Mouse (Mus musculus) limb, embryonic 10.5 days (tissue): ENCODE measurements around the gene Cd2bp2. TPM values are rescaled to one million over a fixed set of nuclear protein-coding genes. Genes with fewer than 3 reads are reported as not detected.
A peak's percentile ranks its signal among the peaks of the same experiment; 100 is the strongest.
"Not testable (repeated sequence)": the region's sequence is repeated elsewhere in the genome, so short reads cannot be mapped to it uniquely, and the experiment has no call there.

ENCODE experiments used
- DNase-seq: peaks from one replicate; pipeline ENCODE4 v3.0.0-alpha.2; 2017; ENCODE audit warnings: low spot score
- H3K27ac ChIP-seq: fragments of 300-500 bp; sonication (generic); 2 replicates; pipeline ENCODE4 v1.5.1; 2016; ENCODE audit warnings: mild to moderate bottlenecking
- H3K27me3 ChIP-seq: fragments of 300-500 bp; sonication (generic); 2 replicates; pipeline ENCODE4 v1.6.1; 2016; ENCODE audit warnings: low read depth, mild to moderate bottlenecking; ENCODE audit not compliant: poor library complexity, severe bottlenecking
- H3K36me3 ChIP-seq: fragments of 300-500 bp; sonication (generic); 2 replicates; pipeline ENCODE4 v1.6.1; 2016; ENCODE audit warnings: mild to moderate bottlenecking, moderate library complexity
- H3K4me1 ChIP-seq: fragments of 300-500 bp; sonication (generic); 2 replicates; pipeline ENCODE4 v1.6.1; 2016
- H3K4me3 ChIP-seq: fragments of 300-500 bp; sonication (generic); 2 replicates; pipeline ENCODE4 v1.5.1; 2016; ENCODE audit warnings: mild to moderate bottlenecking, moderate library complexity
- H3K9me3 ChIP-seq: fragments of 300-500 bp; sonication (generic); replicated peaks from 2 replicates; pipeline ENCODE4 v1.6.1; 2016; ENCODE audit warnings: mild to moderate bottlenecking
- WGBS: fragments of 180-500 bp; shearing (Covaris S2); methylation state at CpG from one replicate; pipeline ENCODE4 v1.1.7; 2016; 5-methylcytosine and 5-hydroxymethylcytosine counted together
- polyA plus RNA-seq: library from polyadenylated mRNA; unstranded; fragments of >200 nt; fragmentation: Nextera tagmentation; extraction: Ambion mirVana; gene quantifications from 2 replicates; pipeline ENCODE4 v1.2.1, GENCODE M21; 2016

Cd2bp2 gene
- polyA plus RNA-seq, 1 experiment from 2014 or later: 94.0 TPM

- Histone ChIP-seq H3K27me3 (no peaks in the 10 kb centered on the region), H3K9me3 (no peaks in the 10 kb centered on the region), H3K36me3 (peaks cover 86% of the 10 kb centered on the region), H3K4me1 (peaks cover 24% of the 10 kb centered on the region), H3K27ac (peak overlapping the region; percentile 94), H3K4me3 (peak overlapping the region; percentile 75)
- no peak for DNase-seq
- 57% methylated on average over 11 of the region's 11 CpGs for WGBS
Observed at GRCm38 (mm10) chr7:127196484-127196883, 634 bp upstream of the Cd2bp2 start.

GRCm38 (mm10) chr7:127194633-127195029, 1.2 kb downstream of the Cd2bp2 start:
- Histone ChIP-seq H3K27me3 (no peaks in the 10 kb centered on the region), H3K9me3 (no peaks in the 10 kb centered on the region), H3K4me1 (peaks cover 24% of the 10 kb centered on the region), H3K4me3 (peak overlapping the region; percentile 75), H3K27ac (peak overlapping the region; percentile 94), H3K36me3 (peaks cover 79% of the 10 kb centered on the region)
- WGBS: 81% methylated on average over 7 of the region's 7 CpGs
- DNase-seq: no peak

GRCm38 (mm10) chr7:127194011-127194632, 1.7 kb downstream of the Cd2bp2 start:
- Histone ChIP-seq H3K27me3 (no peaks in the 10 kb centered on the region), H3K36me3 (peaks cover 74% of the 10 kb centered on the region), H3K4me3 (peak overlapping the region; percentile 75), H3K4me1 (peaks cover 24% of the 10 kb centered on the region), H3K9me3 (no peaks in the 10 kb centered on the region), H3K27ac (peak overlapping the region; percentile 94)
- no peak for DNase-seq
- WGBS: 95% methylated on average over 17 of the region's 17 CpGs

GRCm38 (mm10) chr7:127192989-127193388, 2.9 kb downstream of the Cd2bp2 start:
- no peaks in the 10 kb centered on the region for H3K9me3 ChIP-seq
- 93% methylated on average over 5 of the region's 5 CpGs for WGBS
- no peak for DNase-seq
- no peak overlapping the region for H3K27ac ChIP-seq
- H3K27me3 ChIP-seq: no peaks in the 10 kb centered on the region
- H3K4me3 ChIP-seq: no peak overlapping the region
- peaks cover 63% of the 10 kb centered on the region for H3K36me3 ChIP-seq
- H3K4me1 ChIP-seq: peaks cover 24% of the 10 kb centered on the region

GRCm38 (mm10) chr7:127190672-127191071, 5.2 kb downstream of the Cd2bp2 start:
- no peak for DNase-seq
- H3K27ac ChIP-seq: no peak overlapping the region
- H3K4me1 ChIP-seq: peaks cover 15% of the 10 kb centered on the region
- no peaks in the 10 kb centered on the region for H3K9me3 ChIP-seq
- H3K4me3 ChIP-seq: no peak overlapping the region
- WGBS: 88% methylated on average over 6 of the region's 6 CpGs
- H3K36me3 ChIP-seq: peaks cover 47% of the 10 kb centered on the region
- no peaks in the 10 kb centered on the region for H3K27me3 ChIP-seq

GRCm38 (mm10) chr7:127188305-127189276, 7.3 kb downstream of the Cd2bp2 start:
- DNase-seq: no peak

GRCm38 (mm10) chr7:127187351-127187750, 8.5 kb downstream of the Cd2bp2 start:
- WGBS: 74% methylated on average over 10 of the region's 10 CpGs

More at GRCm38 (mm10) chr7:127188305-127189276, 7.3 kb downstream of the Cd2bp2 start:
- no peaks in the 10 kb centered on the region for H3K27me3 ChIP-seq
- H3K36me3 ChIP-seq: peaks cover 33% of the 10 kb centered on the region
- no peaks in the 10 kb centered on the region for H3K4me1 ChIP-seq
- 82% methylated on average over 17 of the region's 17 CpGs for WGBS
- H3K4me3 ChIP-seq: no peak overlapping the region
- H3K9me3 ChIP-seq: no peaks in the 10 kb centered on the region
- no peak overlapping the region for H3K27ac ChIP-seq

GRCm38 (mm10) chr7:127185601-127186000, 10.2 kb downstream of the Cd2bp2 start:
- H3K36me3 ChIP-seq: peaks cover 3% of the 10 kb centered on the region
- no peak for DNase-seq
- H3K4me1 ChIP-seq: no peaks in the 10 kb centered on the region
- no peaks in the 10 kb centered on the region for H3K27me3 ChIP-seq
- no peaks in the 10 kb centered on the region for H3K9me3 ChIP-seq
- 69% methylated on average over 3 of the region's 3 CpGs for WGBS
- H3K27ac ChIP-seq: no peak overlapping the region
- no peak overlapping the region for H3K4me3 ChIP-seq

More at GRCm38 (mm10) chr7:127187351-127187750, 8.5 kb downstream of the Cd2bp2 start:
- Histone ChIP-seq H3K27me3 (no peaks in the 10 kb centered on the region), H3K36me3 (peaks cover 21% of the 10 kb centered on the region), H3K27ac (no peak overlapping the region), H3K4me1 (no peaks in the 10 kb centered on the region), H3K9me3 (no peaks in the 10 kb centered on the region), H3K4me3 (no peak overlapping the region)
- DNase-seq: no peak

- no peak overlapping the region for H3K4me3 ChIP-seq
- no peaks in the 10 kb centered on the region for H3K36me3 ChIP-seq
- no peaks in the 10 kb centered on the region for H3K27me3 ChIP-seq
- H3K4me1 ChIP-seq: no peaks in the 10 kb centered on the region
- H3K27ac ChIP-seq: no peak overlapping the region
- H3K9me3 ChIP-seq: no peaks in the 10 kb centered on the region
- WGBS: 89% methylated on average over 1 of the region's 1 CpGs
- DNase-seq: no peak
Observed at GRCm38 (mm10) chr7:127184720-127185119, 11.1 kb downstream of the Cd2bp2 start.

GRCm38 (mm10) chr7:127183828-127184227, 12.0 kb downstream of the Cd2bp2 start:
- no peaks in the 10 kb centered on the region for H3K36me3 ChIP-seq
- no peaks in the 10 kb centered on the region for H3K9me3 ChIP-seq
- H3K4me3 ChIP-seq: no peak overlapping the region
- DNase-seq: no peak
- 75% methylated on average over 6 of the region's 6 CpGs for WGBS
- H3K27me3 ChIP-seq: no peaks in the 10 kb centered on the region
- no peaks in the 10 kb centered on the region for H3K4me1 ChIP-seq
- no peak overlapping the region for H3K27ac ChIP-seq

GRCm38 (mm10) chr7:127183345-127183744, 12.5 kb downstream of the Cd2bp2 start:
- no peaks in the 10 kb centered on the region for H3K27me3 ChIP-seq

GRCm38 (mm10) chr7:127181724-127182123, 14.1 kb downstream of the Cd2bp2 start:
- not testable (repeated sequence) for DNase-seq, H3K4me3 ChIP-seq, H3K27ac ChIP-seq, H3K9me3 ChIP-seq, H3K36me3 ChIP-seq, H3K4me1 ChIP-seq, H3K27me3 ChIP-seq
- WGBS: 44% methylated on average over 3 of the region's 3 CpGs

More at GRCm38 (mm10) chr7:127183345-127183744, 12.5 kb downstream of the Cd2bp2 start:
- DNase-seq: no peak
- Histone ChIP-seq H3K36me3 (no peaks in the 10 kb centered on the region), H3K27ac (no peak overlapping the region), H3K4me1 (no peaks in the 10 kb centered on the region), H3K4me3 (no peak overlapping the region), H3K9me3 (no peaks in the 10 kb centered on the region)
- WGBS: 81% methylated on average over 8 of the region's 8 CpGs

GRCm38 (mm10) chr7:127180783-127181182, 15.1 kb downstream of the Cd2bp2 start:
- H3K9me3 ChIP-seq: no peaks in the 10 kb centered on the region
- H3K27me3 ChIP-seq: no peaks in the 10 kb centered on the region
- H3K4me1 ChIP-seq: no peaks in the 10 kb centered on the region
- 66% methylated on average over 2 of the region's 2 CpGs for WGBS
- DNase-seq: no peak
- H3K4me3 ChIP-seq: no peak overlapping the region
- no peaks in the 10 kb centered on the region for H3K36me3 ChIP-seq
- H3K27ac ChIP-seq: no peak overlapping the region
